Mouse (Mus musculus): ENCODE data around the gene Rtraf. TPM values are rescaled to one million over a fixed set of nuclear protein-coding genes. Genes with fewer than 3 reads are reported as not detected.
A peak's percentile ranks its signal among the peaks of the same experiment; 100 is the strongest.

Gene Rtraf
- polyA plus RNA-seq, 1 experiment from 2014 or later = 137 TPM

DNA sequence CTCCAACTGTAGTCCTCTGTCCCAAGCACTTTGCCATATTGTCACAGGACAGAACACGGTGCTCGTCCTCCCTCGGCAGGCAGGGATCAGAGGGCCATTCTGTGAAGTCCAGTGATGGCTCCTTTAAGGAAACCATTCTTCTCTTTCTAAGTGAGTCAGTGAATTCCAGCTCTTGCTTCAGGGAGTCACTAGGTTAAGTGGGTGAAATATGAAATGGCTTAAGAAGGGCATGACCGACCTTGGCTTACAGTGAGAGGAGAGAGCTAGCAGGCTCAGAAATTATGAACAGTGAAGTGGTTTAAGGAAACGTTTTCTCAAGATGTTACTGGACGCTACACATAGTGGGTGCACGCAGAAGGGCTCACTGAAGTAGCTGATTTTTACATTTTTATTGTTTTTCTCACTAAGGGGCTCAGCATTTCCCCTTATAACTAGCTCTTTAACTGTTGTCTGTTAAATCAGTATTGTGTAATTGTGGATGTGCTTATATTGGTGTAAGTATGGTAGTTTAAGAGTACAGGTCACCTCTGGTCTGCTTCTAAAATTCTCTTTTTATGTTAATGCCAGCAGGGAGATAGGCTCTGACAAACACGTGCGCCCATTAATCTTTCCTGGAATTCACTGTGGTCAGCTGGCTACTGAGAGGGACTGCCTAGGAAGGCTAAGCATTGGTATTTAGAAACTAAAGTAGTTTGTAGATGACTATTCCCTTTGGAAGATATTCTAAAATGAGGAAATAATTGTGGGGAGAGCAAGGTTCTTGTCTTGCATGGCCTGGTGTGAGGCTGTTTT is 37.6 kb downstream of the Rtraf start:
- H3K4me1 ChIP-seq (ENCODE audit: insufficient read depth, low read depth, low read length) = no peaks in the 10 kb centered on the region
- WGBS = 65% methylated on average over 9 of the region's 9 CpGs
- H3K27ac ChIP-seq (ENCODE audit: low read length) = no peak overlapping the region
- H3K9ac ChIP-seq (replicated peaks; ENCODE audit: low read depth) = no peak overlapping the region
- no peaks in the 10 kb centered on the region for H3K27me3 ChIP-seq (replicated peaks; ENCODE audit: insufficient read depth, low read length)
- H3K9me3 ChIP-seq (ENCODE audit: low read length) = no peaks in the 10 kb centered on the region
- no peak for TF ChIP-seq EP300 (IDR thresholded peaks at IDR 0.05)
- TF ChIP-seq CTCF (IDR thresholded peaks at IDR 0.05) = no peak
- ATAC-seq (peak; percentile 64), DNase-seq (ENCODE audit: low spot score) (peak; percentile 54)
- H3K4me3 ChIP-seq (ENCODE audit: low read depth, low read length) = no peak overlapping the region
- H3K4me2 ChIP-seq (replicated peaks; ENCODE audit: low read depth, low read length) = no peak overlapping the region
- no peaks in the 10 kb centered on the region for H3K36me3 ChIP-seq (ENCODE audit: insufficient read depth, low read length)

DNA sequence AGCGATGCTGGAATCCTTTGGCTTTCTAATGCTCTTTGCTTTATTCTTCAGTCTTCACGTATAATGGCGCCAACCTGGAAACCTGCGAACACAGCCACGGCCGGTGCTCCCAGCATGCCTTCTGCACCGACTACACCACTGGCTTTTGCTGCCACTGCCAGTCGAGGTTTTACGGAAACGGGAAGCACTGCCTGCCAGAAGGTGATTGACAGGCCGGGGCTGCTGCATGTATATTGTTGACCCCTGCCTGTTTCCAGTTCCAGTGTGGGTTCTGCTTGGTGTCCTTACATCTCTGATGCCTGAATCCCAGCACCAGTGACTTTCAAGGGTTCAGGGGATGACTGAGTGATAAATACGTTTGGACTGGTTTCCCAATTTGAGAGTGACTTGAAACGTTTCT is 45.7 kb downstream of the Rtraf start:
- Histone ChIP-seq H3K9me3 (ENCODE audit: low read length) (no peaks in the 10 kb centered on the region), H3K9ac (replicated peaks; ENCODE audit: low read depth) (no peak overlapping the region), H3K4me2 (replicated peaks; ENCODE audit: low read depth, low read length) (no peak overlapping the region), H3K36me3 (ENCODE audit: insufficient read depth, low read length) (no peaks in the 10 kb centered on the region), H3K27ac (ENCODE audit: low read length) (no peak overlapping the region), H3K27me3 (replicated peaks; ENCODE audit: insufficient read depth, low read length) (no peaks in the 10 kb centered on the region), H3K4me3 (ENCODE audit: low read depth, low read length) (no peak overlapping the region), H3K4me1 (ENCODE audit: insufficient read depth, low read depth, low read length) (no peaks in the 10 kb centered on the region)
- WGBS = 83% methylated on average over 13 of the region's 13 CpGs
- no peak for DNase-seq (ENCODE audit: low spot score)
- no peak for ATAC-seq
- no peak for TF ChIP-seq CTCF (IDR thresholded peaks at IDR 0.05)
- no peak for TF ChIP-seq EP300 (IDR thresholded peaks at IDR 0.05)

DNA sequence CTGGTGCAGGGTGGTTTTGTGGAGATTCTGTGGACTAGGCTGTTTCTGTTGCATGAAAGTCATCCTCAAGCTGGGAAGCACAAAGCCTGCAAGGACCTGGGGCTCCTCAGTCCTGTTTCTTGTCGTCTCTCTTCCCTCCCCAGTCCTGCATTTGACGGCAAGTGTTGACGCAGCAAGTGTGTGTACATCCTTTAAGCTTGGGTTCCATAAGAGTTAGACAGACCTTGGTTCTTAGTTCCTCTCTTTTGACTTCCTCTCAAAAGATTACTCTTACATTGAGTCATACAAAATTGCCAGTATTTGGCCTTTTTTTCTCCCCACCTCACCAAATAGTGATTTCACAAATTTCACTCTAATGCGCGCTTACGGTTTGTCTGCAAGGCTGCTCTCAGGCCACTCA is 46.3 kb downstream of the Rtraf start:
- no peaks in the 10 kb centered on the region for H3K36me3 ChIP-seq (ENCODE audit: insufficient read depth, low read length)
- H3K9ac ChIP-seq (replicated peaks; ENCODE audit: low read depth) = no peak overlapping the region
- H3K4me1 ChIP-seq (ENCODE audit: insufficient read depth, low read depth, low read length) = no peaks in the 10 kb centered on the region
- no peak overlapping the region for H3K27ac ChIP-seq (ENCODE audit: low read length)
- no peak overlapping the region for H3K4me2 ChIP-seq (replicated peaks; ENCODE audit: low read depth, low read length)
- no peak overlapping the region for H3K4me3 ChIP-seq (ENCODE audit: low read depth, low read length)
- no peak for ATAC-seq
- DNase-seq (ENCODE audit: low spot score) = no peak
- TF ChIP-seq CTCF (IDR thresholded peaks at IDR 0.05) (no peak), EP300 (IDR thresholded peaks at IDR 0.05) (no peak)
- 0 out of 2 replicates have a peak, but pooled peaks cover under 1% of the 10 kb centered on the region for H3K27me3 ChIP-seq (replicated peaks; ENCODE audit: insufficient read depth, low read length)
- 87% methylated on average over 6 of the region's 6 CpGs for WGBS
- H3K9me3 ChIP-seq (ENCODE audit: low read length) = no peaks in the 10 kb centered on the region

DNA sequence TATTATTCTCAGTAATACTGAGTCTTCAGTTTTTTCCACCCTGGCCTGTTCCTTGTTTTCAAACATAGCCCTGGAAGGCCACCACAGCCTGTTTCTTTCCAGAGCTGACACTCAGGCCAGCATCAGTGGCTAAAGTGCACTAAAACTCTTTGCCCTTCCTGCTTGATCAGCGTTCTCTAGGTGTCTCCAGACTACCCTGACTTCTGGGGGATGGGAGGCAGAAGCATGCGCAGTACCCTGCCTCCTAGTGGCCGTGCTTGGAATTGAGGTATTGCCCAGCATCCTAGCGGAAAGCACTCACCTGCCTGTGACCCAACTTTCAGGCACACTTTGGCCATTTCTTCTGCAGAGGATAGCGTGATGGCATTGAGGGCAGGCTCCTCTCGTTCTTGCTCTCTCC is 46.7 kb downstream of the Rtraf start:
- TF ChIP-seq CTCF (IDR thresholded peaks at IDR 0.05) (peak; percentile 85), EP300 (IDR thresholded peaks at IDR 0.05) (no peak)
- Histone ChIP-seq H3K9me3 (ENCODE audit: low read length) (no peaks in the 10 kb centered on the region), H3K27ac (ENCODE audit: low read length) (no peak overlapping the region), H3K4me1 (ENCODE audit: insufficient read depth, low read depth, low read length) (no peaks in the 10 kb centered on the region), H3K27me3 (replicated peaks; ENCODE audit: insufficient read depth, low read length) (0 out of 2 replicates have a peak, but pooled peaks cover 3% of the 10 kb centered on the region), H3K4me3 (ENCODE audit: low read depth, low read length) (no peak overlapping the region), H3K4me2 (replicated peaks; ENCODE audit: low read depth, low read length) (no peak overlapping the region), H3K36me3 (ENCODE audit: insufficient read depth, low read length) (no peaks in the 10 kb centered on the region), H3K9ac (replicated peaks; ENCODE audit: low read depth) (no peak overlapping the region)
- peak; percentile 47 for DNase-seq (ENCODE audit: low spot score)
- no peak for ATAC-seq
- WGBS = 48% methylated on average over 6 of the region's 6 CpGs

DNA sequence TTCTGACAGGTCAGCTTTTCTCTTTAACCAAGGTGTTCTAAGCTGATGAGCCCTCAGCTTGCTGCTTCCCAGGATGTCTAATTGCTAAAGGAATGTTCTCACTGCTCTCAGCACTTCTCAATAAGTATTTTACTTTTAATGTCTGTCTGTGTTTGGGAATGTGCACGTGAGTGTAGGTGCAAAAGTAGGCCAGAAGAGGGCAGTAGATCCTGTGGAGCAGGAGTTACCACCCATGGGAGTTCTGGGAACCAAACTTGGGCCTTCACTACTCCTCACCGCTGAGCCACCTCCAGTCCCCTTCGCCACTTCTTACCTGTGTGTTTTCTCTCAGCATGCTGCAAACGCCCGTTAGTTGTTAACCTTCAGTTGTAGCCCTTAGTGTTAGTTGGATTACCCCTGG is 47.4 kb downstream of the Rtraf start:
- DNase-seq (ENCODE audit: low spot score) = no peak

DNA sequence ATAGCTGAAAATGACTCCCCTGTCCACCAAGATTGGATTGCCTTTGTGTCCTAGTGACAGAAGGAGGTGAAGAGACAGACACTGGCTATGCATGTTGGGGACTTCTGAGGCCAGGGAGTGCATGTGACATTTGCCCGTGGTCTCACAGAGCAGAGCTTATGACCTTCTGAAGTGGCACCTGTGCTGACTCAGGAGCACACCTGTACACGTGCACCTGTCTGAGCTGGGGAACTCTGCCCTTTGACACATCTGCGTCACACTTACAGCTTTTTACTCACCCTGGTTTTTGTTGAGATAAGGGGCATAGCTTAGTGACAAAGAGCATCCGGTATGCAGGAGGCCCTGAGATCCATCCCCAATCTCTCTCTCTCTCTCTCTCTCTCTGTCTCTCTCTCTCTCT is 48.1 kb downstream of the Rtraf start:
- ATAC-seq = no peak
- WGBS = 77% methylated on average over 4 of the region's 4 CpGs
- Histone ChIP-seq H3K27ac (ENCODE audit: low read length) (no peak overlapping the region), H3K27me3 (replicated peaks; ENCODE audit: insufficient read depth, low read length) (0 out of 2 replicates have a peak, but pooled peaks cover 3% of the 10 kb centered on the region), H3K36me3 (ENCODE audit: insufficient read depth, low read length) (no peaks in the 10 kb centered on the region), H3K4me3 (ENCODE audit: low read depth, low read length) (no peak overlapping the region), H3K9ac (replicated peaks; ENCODE audit: low read depth) (no peak overlapping the region), H3K4me1 (ENCODE audit: insufficient read depth, low read depth, low read length) (no peaks in the 10 kb centered on the region), H3K4me2 (replicated peaks; ENCODE audit: low read depth, low read length) (no peak overlapping the region), H3K9me3 (ENCODE audit: low read length) (no peaks in the 10 kb centered on the region)
- no peak for DNase-seq (ENCODE audit: low spot score)
- TF ChIP-seq CTCF (IDR thresholded peaks at IDR 0.05) (no peak), EP300 (IDR thresholded peaks at IDR 0.05) (no peak)

More for the DNA sequence above, 47.4 kb downstream of the Rtraf start:
- H3K9me3 ChIP-seq (ENCODE audit: low read length) = no peaks in the 10 kb centered on the region
- H3K27me3 ChIP-seq (replicated peaks; ENCODE audit: insufficient read depth, low read length) = 0 out of 2 replicates have a peak, but pooled peaks cover 3% of the 10 kb centered on the region
- 96% methylated on average over 5 of the region's 5 CpGs for WGBS
- ATAC-seq = no peak
- H3K4me2 ChIP-seq (replicated peaks; ENCODE audit: low read depth, low read length) = no peak overlapping the region
- H3K4me1 ChIP-seq (ENCODE audit: insufficient read depth, low read depth, low read length) = no peaks in the 10 kb centered on the region
- no peaks in the 10 kb centered on the region for H3K36me3 ChIP-seq (ENCODE audit: insufficient read depth, low read length)
- H3K27ac ChIP-seq (ENCODE audit: low read length) = no peak overlapping the region
- H3K4me3 ChIP-seq (ENCODE audit: low read depth, low read length) = no peak overlapping the region
- no peak overlapping the region for H3K9ac ChIP-seq (replicated peaks; ENCODE audit: low read depth)
- TF ChIP-seq CTCF (IDR thresholded peaks at IDR 0.05) = peak; percentile 14; the same call in 1 of the 2 replicates
- no peak for TF ChIP-seq EP300 (IDR thresholded peaks at IDR 0.05)

Data from lung, postnatal 0 days (tissue).